Mouse (Mus musculus) cerebellum, adult 2 months (tissue): ENCODE data around the gene Shisa7.

ENCODE experiments used
- CTCF ChIP-seq: fragments of 200-500 bp; IDR thresholded peaks from 2 replicates; pipeline ENCODE4 v1.5.1; 2011; ENCODE audit warnings: low read depth, mild to moderate bottlenecking, control low read depth, low read length, moderate library complexity, borderline replicate concordance; ENCODE audit not compliant: insufficient read depth
- POLR2A ChIP-seq: fragments of 200-500 bp; IDR thresholded peaks from 2 replicates; pipeline ENCODE4 v1.6.1; 2011; ENCODE audit warnings: low read length, control low read depth, borderline replicate concordance; ENCODE audit not compliant: insufficient read depth

DNA sequence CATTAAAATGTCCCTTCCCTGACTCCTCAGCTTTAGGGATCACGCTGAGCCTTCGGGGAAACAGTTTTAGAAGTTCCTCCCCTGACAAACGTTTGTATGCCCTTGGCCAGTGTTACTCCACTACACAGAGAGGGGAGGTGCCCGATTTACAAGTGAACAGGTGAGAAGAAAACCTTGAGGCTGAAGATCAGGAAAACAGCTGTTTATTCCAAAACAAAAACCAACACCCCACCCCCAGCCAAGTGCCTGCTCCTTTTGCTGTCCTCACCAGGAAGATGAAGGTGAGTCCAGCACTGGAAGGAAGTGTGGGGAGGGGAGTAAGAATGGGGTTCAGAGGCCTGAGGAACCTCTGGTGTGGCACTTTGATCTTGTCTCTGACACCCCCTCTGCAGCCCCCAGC lies 19.1 kb downstream of the Shisa7 start:
- TF ChIP-seq CTCF: no peak
- no peak for TF ChIP-seq POLR2A
